Mouse (Mus musculus) limb, embryonic 14.5 days (tissue): ENCODE data around the gene Spint2. TPM values are rescaled to one million over a fixed set of nuclear protein-coding genes. Genes with fewer than 3 reads are reported as not detected.

Experiments
- ATAC-seq: fragments of 200-750 bp; cut with Nextera tagmentation; 2 replicates; pipeline ENCODE4 v1.8.0; 2017; ENCODE audit warnings: low read depth, moderate number of reproducible peaks, moderate TSS enrichment; ENCODE audit not compliant: low FRiP score
- DNase-seq: peaks from one replicate; pipeline ENCODE4 v3.0.0-alpha.2; 2015; ENCODE audit warnings: low spot score
- H3K27ac ChIP-seq: fragments of 300-500 bp; sonication (generic); replicated peaks from 2 replicates; pipeline ENCODE4 v1.5.1; 2014; ENCODE audit warnings: low read depth, mild to moderate bottlenecking, low read length, moderate library complexity, mixed read lengths
- H3K27me3 ChIP-seq: fragments of 300-500 bp; sonication (generic); 2 replicates; pipeline ENCODE4 v1.6.1; 2014; ENCODE audit warnings: low read length, mixed read lengths; ENCODE audit not compliant: control insufficient read depth, insufficient read depth
- H3K36me3 ChIP-seq: fragments of 300-500 bp; sonication (generic); 2 replicates; pipeline ENCODE4 v1.6.1; 2014; ENCODE audit warnings: mild to moderate bottlenecking, low read length, moderate library complexity, mixed read lengths; ENCODE audit not compliant: control insufficient read depth, insufficient read depth
- H3K4me1 ChIP-seq: fragments of 300-500 bp; sonication (generic); 2 replicates; pipeline ENCODE4 v1.6.1; 2014; ENCODE audit warnings: antibody characterized with exemption, low read length, mixed read lengths; ENCODE audit not compliant: control insufficient read depth, insufficient read depth
- H3K4me2 ChIP-seq: fragments of 300-500 bp; sonication (generic); replicated peaks from 2 replicates; pipeline ENCODE4 v1.6.1; 2014; ENCODE audit warnings: low read depth, mild to moderate bottlenecking, low read length, moderate library complexity; ENCODE audit not compliant: severe bottlenecking
- H3K4me3 ChIP-seq: fragments of 300-500 bp; sonication (generic); replicated peaks from 2 replicates; pipeline ENCODE4 v1.5.1; 2014; ENCODE audit warnings: low read length
- H3K9ac ChIP-seq: fragments of 300-500 bp; sonication (generic); 2 replicates; pipeline ENCODE4 v1.6.1; 2014; ENCODE audit warnings: mild to moderate bottlenecking, low read depth, low read length, moderate library complexity; ENCODE audit not compliant: severe bottlenecking
- H3K9me3 ChIP-seq: fragments of 300-500 bp; sonication (generic); 2 replicates; pipeline ENCODE4 v1.6.1; 2016; ENCODE audit warnings: low read length; ENCODE audit not compliant: control insufficient read depth
- POLR2A ChIP-seq: fragments of 200-500 bp; IDR thresholded peaks from 2 replicates; pipeline ENCODE4 v1.8.0; 2012; ENCODE audit warnings: inconsistent platforms, mild to moderate bottlenecking, moderate library complexity, borderline replicate concordance; ENCODE audit not compliant: insufficient read depth, insufficient read length; ENCODE audit errors: extremely low read depth
- WGBS: fragments of 180-500 bp; shearing (Covaris S2); extraction: QIAGEN DNeasy Blood & Tissue Kit; methylation state at CpG from one replicate; pipeline ENCODE4 v1.1.7; 2014; 5-methylcytosine and 5-hydroxymethylcytosine counted together
- polyA plus RNA-seq, 2 experiments: library from polyadenylated mRNA; depleted of rRNA in 1 of 2; stranded (reverse) in 1 of 2; unstranded in 1 of 2; fragments of >200 nt; fragmentation: Nextera tagmentation in 1 of 2; extraction: Ambion mirVana in 1 of 2; gene quantifications; 2 replicates each; pipeline versions ENCODE4 v1.2.1 to v1.2.3; 2012 to 2014

The Spint2 gene
- polyA plus RNA-seq, 2 experiments: 95.3 to 149 TPM

- Histone ChIP-seq H3K4me1 (peaks cover 5% of the 10 kb centered on the region; the same call in 1 of the 2 replicates), H3K9ac (no peak overlapping the region), H3K4me3 (no peak overlapping the region), H3K9me3 (no peaks in the 10 kb centered on the region), H3K27me3 (no peaks in the 10 kb centered on the region), H3K4me2 (no peak overlapping the region), H3K36me3 (no peaks in the 10 kb centered on the region; the same call in 1 of the 2 replicates), H3K27ac (no peak overlapping the region)
- TF ChIP-seq POLR2A: no peak
- ATAC-seq (no peak), DNase-seq (no peak)
- WGBS: 86% methylated on average over 3 of the region's 3 CpGs
Measured at GRCm38 (mm10) chr7:29263831-29264230, 17.9 kb downstream of the Spint2 start.

GRCm38 (mm10) chr7:29262151-29262550 is 19.6 kb downstream of the Spint2 start:
- no peak overlapping the region for H3K4me3 ChIP-seq
- H3K9me3 ChIP-seq: no peaks in the 10 kb centered on the region
- ATAC-seq (no peak), DNase-seq (no peak)
- no peak overlapping the region for H3K9ac ChIP-seq
- H3K27me3 ChIP-seq: no peaks in the 10 kb centered on the region
- no peak for TF ChIP-seq POLR2A
- peaks cover 5% of the 10 kb centered on the region; the same call in 1 of the 2 replicates for H3K4me1 ChIP-seq
- WGBS: 58% methylated on average over 6 of the region's 6 CpGs
- no peaks in the 10 kb centered on the region; the same call in 1 of the 2 replicates for H3K36me3 ChIP-seq
- no peak overlapping the region for H3K4me2 ChIP-seq
- no peak overlapping the region for H3K27ac ChIP-seq

DNA sequence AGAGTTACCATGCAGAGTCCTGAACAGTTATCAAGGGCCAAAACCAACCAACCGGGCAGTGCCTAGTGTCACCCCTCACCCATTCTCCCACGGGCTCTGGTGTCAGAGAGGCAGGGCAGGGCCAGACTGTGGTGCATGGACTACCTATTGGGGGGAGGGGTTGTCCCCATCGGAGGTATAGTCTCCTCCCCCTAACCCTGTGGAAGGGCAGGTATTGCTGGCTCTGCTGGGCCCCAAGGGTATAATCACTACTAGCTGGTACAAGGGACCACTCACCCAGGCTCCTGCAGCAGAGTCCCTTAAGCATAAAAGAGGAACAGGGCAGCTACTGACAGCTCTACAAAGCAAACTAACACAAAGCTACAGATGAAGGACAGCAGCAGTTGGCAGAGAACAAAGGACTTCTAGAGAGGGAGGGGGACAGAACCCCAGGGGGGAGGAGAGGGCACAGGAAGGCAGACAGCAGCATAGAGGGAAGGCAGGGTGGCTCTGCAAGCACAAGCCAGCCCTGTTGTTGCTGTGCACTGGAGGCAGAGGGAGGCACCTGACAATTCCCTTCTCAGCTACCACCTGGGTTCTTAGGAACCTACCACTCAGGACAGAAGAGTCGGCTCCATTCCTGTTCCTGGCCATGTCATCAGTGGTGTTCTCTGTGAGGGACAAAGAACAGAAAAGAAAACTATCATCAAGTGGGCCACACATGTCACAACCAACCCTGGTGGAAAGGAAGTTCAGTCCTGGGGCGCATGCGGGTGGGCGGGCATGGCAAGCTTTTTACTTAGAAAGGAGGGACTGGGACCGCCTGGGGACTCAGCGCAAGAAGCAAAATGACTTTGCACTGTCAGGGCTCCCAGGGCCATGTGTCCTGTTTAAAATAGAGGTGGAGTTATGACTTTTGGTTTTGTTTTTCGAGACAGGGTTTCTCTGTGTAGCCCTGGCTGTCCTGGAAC is 21.7 kb downstream of the Spint2 start:
- H3K27ac ChIP-seq: no peak overlapping the region
- 0 out of 2 replicates have a peak, but pooled peaks have one; percentile 31 for ATAC-seq
- WGBS: 72% methylated on average over 10 of the region's 10 CpGs
- no peaks in the 10 kb centered on the region for H3K4me1 ChIP-seq
- H3K27me3 ChIP-seq: no peaks in the 10 kb centered on the region
- peaks cover 5% of the 10 kb centered on the region for H3K36me3 ChIP-seq
- no peak for DNase-seq
- H3K4me3 ChIP-seq: no peak overlapping the region
- H3K4me2 ChIP-seq: no peak overlapping the region
- no peaks in the 10 kb centered on the region for H3K9me3 ChIP-seq
- TF ChIP-seq POLR2A: no peak
- H3K9ac ChIP-seq: no peak overlapping the region

- Histone ChIP-seq H3K9ac (no peak overlapping the region), H3K27me3 (no peaks in the 10 kb centered on the region), H3K4me2 (no peak overlapping the region), H3K27ac (no peak overlapping the region), H3K9me3 (no peaks in the 10 kb centered on the region), H3K4me1 (no peaks in the 10 kb centered on the region; the same call in 1 of the 2 replicates), H3K4me3 (no peak overlapping the region), H3K36me3 (peaks cover 5% of the 10 kb centered on the region)
- TF ChIP-seq POLR2A: no peak
- ATAC-seq (no peak), DNase-seq (no peak)
- WGBS: 86% methylated on average over 1 of the region's 1 CpGs
Measured at GRCm38 (mm10) chr7:29257368-29257767, 24.3 kb downstream of the Spint2 start.

DNA sequence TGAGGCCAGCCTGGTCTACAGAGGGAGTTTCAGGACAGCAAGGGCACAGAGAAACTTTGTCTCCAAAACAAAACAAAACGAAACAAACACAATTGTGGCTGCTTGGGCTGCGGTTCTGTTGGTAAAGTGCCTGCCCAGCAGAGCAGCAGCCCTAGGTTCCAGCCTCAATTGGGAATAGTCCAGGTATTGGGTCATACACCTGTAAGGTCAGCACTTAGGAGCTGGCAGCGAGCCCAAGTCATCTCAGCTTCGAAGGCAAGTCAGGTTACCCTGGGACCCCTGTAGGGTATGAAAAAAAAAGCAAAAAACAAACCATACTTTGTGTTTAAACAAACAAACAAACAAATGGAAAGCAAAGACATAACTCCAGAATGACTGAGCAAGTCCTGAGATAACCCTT is 25.8 kb downstream of the Spint2 start:
- 83% methylated on average over 4 of the region's 4 CpGs for WGBS
- H3K4me2 ChIP-seq: no peak overlapping the region
- H3K9ac ChIP-seq: no peak overlapping the region
- no peak overlapping the region for H3K4me3 ChIP-seq
- no peaks in the 10 kb centered on the region for H3K27me3 ChIP-seq
- H3K36me3 ChIP-seq: peaks cover 5% of the 10 kb centered on the region
- TF ChIP-seq POLR2A: no peak
- no peak overlapping the region for H3K27ac ChIP-seq
- DNase-seq (no peak), ATAC-seq (no peak)
- H3K4me1 ChIP-seq: no peaks in the 10 kb centered on the region; the same call in 1 of the 2 replicates
- no peaks in the 10 kb centered on the region for H3K9me3 ChIP-seq
